Mouse (Mus musculus): ENCODE data around the gene Fbf1.

Gene Fbf1

GRCm38 (mm10) chr11:116110540-116110939 lies 57.4 kb downstream of the Fbf1 start:
- no peak for ATAC-seq (ENCODE audit: insufficient number of reproducible peaks, low FRiP score, low TSS enrichment)

- no peak for ATAC-seq (ENCODE audit: insufficient number of reproducible peaks, low FRiP score, low TSS enrichment)
Measured at GRCm38 (mm10) chr11:116110131-116110530, 57.8 kb downstream of the Fbf1 start.

GRCm38 (mm10) chr11:116109441-116110081 lies 58.4 kb downstream of the Fbf1 start:
- ATAC-seq (ENCODE audit: insufficient number of reproducible peaks, low FRiP score, low TSS enrichment) = no peak

- no peak for ATAC-seq (ENCODE audit: insufficient number of reproducible peaks, low FRiP score, low TSS enrichment)
Measured at GRCm38 (mm10) chr11:116108464-116109137, 59.4 kb downstream of the Fbf1 start.

- no peak for ATAC-seq (ENCODE audit: insufficient number of reproducible peaks, low FRiP score, low TSS enrichment)
Measured at GRCm38 (mm10) chr11:116107777-116108285, 60.1 kb downstream of the Fbf1 start.

- ATAC-seq (ENCODE audit: insufficient number of reproducible peaks, low FRiP score, low TSS enrichment) = no peak
Measured at GRCm38 (mm10) chr11:116106963-116107776, 60.8 kb downstream of the Fbf1 start.

- no peak for ATAC-seq (ENCODE audit: insufficient number of reproducible peaks, low FRiP score, low TSS enrichment)
Measured at GRCm38 (mm10) chr11:116106154-116106962, 61.6 kb downstream of the Fbf1 start.

- no peak for ATAC-seq (ENCODE audit: insufficient number of reproducible peaks, low FRiP score, low TSS enrichment)
Measured at GRCm38 (mm10) chr11:116105065-116105464, 62.9 kb downstream of the Fbf1 start.

GRCm38 (mm10) chr11:116104006-116104646 lies 63.8 kb downstream of the Fbf1 start:
- no peak for ATAC-seq (ENCODE audit: insufficient number of reproducible peaks, low FRiP score, low TSS enrichment)

GRCm38 (mm10) chr11:116103572-116103971 lies 64.4 kb downstream of the Fbf1 start:
- no peak for ATAC-seq (ENCODE audit: insufficient number of reproducible peaks, low FRiP score, low TSS enrichment)

GRCm38 (mm10) chr11:116102472-116102871 lies 65.5 kb downstream of the Fbf1 start:
- no peak for ATAC-seq (ENCODE audit: insufficient number of reproducible peaks, low FRiP score, low TSS enrichment)

GRCm38 (mm10) chr11:116101931-116102381 lies 66.0 kb downstream of the Fbf1 start:
- no peak for ATAC-seq (ENCODE audit: insufficient number of reproducible peaks, low FRiP score, low TSS enrichment)

GRCm38 (mm10) chr11:116100839-116101238 lies 67.1 kb downstream of the Fbf1 start:
- no peak for ATAC-seq (ENCODE audit: insufficient number of reproducible peaks, low FRiP score, low TSS enrichment)

- no peak for ATAC-seq (ENCODE audit: insufficient number of reproducible peaks, low FRiP score, low TSS enrichment)
Measured at GRCm38 (mm10) chr11:116100385-116100784, 67.6 kb downstream of the Fbf1 start.

GRCm38 (mm10) chr11:116099462-116099861 lies 68.5 kb downstream of the Fbf1 start:
- ATAC-seq (ENCODE audit: insufficient number of reproducible peaks, low FRiP score, low TSS enrichment) = no peak

GRCm38 (mm10) chr11:116098711-116099460 lies 69.1 kb downstream of the Fbf1 start:
- no peak for ATAC-seq (ENCODE audit: insufficient number of reproducible peaks, low FRiP score, low TSS enrichment)

- no peak for ATAC-seq (ENCODE audit: insufficient number of reproducible peaks, low FRiP score, low TSS enrichment)
Measured at GRCm38 (mm10) chr11:116096213-116097108, 71.5 kb downstream of the Fbf1 start.

GRCm38 (mm10) chr11:116095573-116095972 lies 72.4 kb downstream of the Fbf1 start:
- no peak for ATAC-seq (ENCODE audit: insufficient number of reproducible peaks, low FRiP score, low TSS enrichment)
